Mouse (Mus musculus): Measurements from ENCODE around the gene Gpr61. TPM values are rescaled to one million over a fixed set of nuclear protein-coding genes. Genes with fewer than 3 reads are reported as not detected.

Gene Gpr61
- total and polyA plus RNA-seq, 3 experiments, result 0.27 TPM; not detected in 2

DNA sequence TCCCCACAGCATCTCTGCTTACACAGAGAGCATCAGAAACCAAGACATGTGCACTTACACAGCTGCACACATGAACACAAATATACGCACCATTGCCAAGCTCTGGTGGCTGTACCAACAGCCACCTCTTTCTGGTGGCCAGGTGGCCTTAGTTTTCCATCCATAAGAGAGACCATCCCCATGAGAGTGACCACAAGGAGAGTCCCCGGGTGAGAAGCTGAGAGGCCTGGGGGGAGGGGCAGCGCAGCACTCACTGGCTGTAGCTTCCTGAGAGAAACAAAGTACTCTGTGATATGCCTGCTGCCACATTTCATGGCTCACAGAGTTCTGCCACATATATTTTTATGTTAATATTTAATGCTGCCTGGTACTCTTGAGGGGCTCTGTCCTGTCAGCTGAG lies 14.5 kb upstream of the Gpr61 start:
- dilution Hi-C loops (cut with MboI; ENCODE audit: extremely low pct_ligation_motif_present, extremely low pct_unique_long_range_greater_than_20kb, low sequenced_read_pairs) (no loop called here), in situ Hi-C loops (cut with MboI; ENCODE audit: low pct_ligation_motif_present, low pct_unique_long_range_greater_than_20kb, low sequenced_read_pairs) (loop anchor here (5.0 to 10.0 kb wide), 3 partner anchors 38 to 216 kb away; partner anchors contain the start of genes Psma5 and Psrc1)
- H3K4me2 ChIP-seq (ENCODE audit: insufficient read depth, low read depth, poor library complexity, severe bottlenecking), result peak overlapping the region; percentile 30; the same call in 1 of the 2 replicates
- TF ChIP-seq SIN3A (IDR thresholded peaks at IDR 0.05; ENCODE audit: low read length), result 0 out of 2 replicates have a peak, but pooled peaks have one; percentile 38
- peak; percentile 50 for TF ChIP-seq BHLHE40 (IDR thresholded peaks at IDR 0.05; ENCODE audit: low read depth, low read length)
- peak; percentile 65 for TF ChIP-seq TCF12 (IDR thresholded peaks at IDR 0.05; ENCODE audit: low read depth, low read length)
- TF ChIP-seq EP300 (IDR thresholded peaks at IDR 0.05; ENCODE audit: low read length), result no peak
- TF ChIP-seq CHD2 (IDR thresholded peaks at IDR 0.05; ENCODE audit: low read length), result peak; percentile 62; the same call in 1 of the 2 replicates
- TF ChIP-seq ETS1 (conservative IDR thresholded peaks at IDR 0.05; ENCODE audit: low read depth, low read length), result 0 out of 2 replicates have a peak, but pooled peaks have one; percentile 28
- H3K9me3 ChIP-seq (replicated peaks; ENCODE audit: low read length), result no peaks in the 10 kb centered on the region
- H3K27me3 ChIP-seq (replicated peaks), result peaks cover 11% of the 10 kb centered on the region
- H3K9ac ChIP-seq (ENCODE audit: insufficient read depth, low read depth), result no peak overlapping the region
- DNase-seq (ENCODE audit: extremely low read depth), result no peak
- H3K79me2 ChIP-seq (replicated peaks; ENCODE audit: control insufficient read depth, extremely low read depth, insufficient read depth, poor library complexity, severe bottlenecking), result no peaks in the 10 kb centered on the region
- H3K36me3 ChIP-seq (replicated peaks in 1 of 2; ENCODE audit: control insufficient read depth in 1 of 2, insufficient read depth in 1 of 2, low read length in 1 of 2), result no peaks in the 10 kb centered on the region
- no peak overlapping the region for H3K27ac ChIP-seq (ENCODE audit: insufficient read depth, low read depth)
- H3K4me1 ChIP-seq (ENCODE audit: control insufficient read depth in 1 of 2, insufficient read depth in 2 of 2), result peaks cover 24 to 51% of the 10 kb centered on the region in 2 experiments
- H3K4me3 ChIP-seq (replicated peaks in 1 of 3; ENCODE audit: low read depth in 2 of 3, low read length in 2 of 3, poor library complexity in 1 of 3), result no peak overlapping the region

DNA sequence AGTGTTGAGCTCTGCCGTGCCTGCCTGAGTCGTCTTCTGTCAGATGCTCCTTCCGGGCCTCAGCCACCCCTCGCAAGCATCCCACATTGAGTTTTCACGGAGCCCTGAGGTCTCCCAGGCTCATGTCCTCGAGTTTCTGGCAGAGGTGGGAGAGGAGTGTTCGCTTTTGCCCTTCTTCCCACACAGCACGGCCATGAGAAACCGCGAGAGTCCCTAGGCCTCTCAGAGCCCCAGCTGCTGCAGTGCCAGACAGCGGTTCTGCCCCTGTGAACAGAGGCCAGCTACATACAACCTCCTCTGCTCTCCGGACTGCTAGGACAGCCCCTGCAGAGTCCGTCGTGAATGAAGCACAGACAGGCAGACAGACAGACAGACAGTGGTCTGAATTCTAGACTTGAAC lies 12.8 kb upstream of the Gpr61 start:
- dilution Hi-C loops (cut with MboI; ENCODE audit: extremely low pct_ligation_motif_present, extremely low pct_unique_long_range_greater_than_20kb, low sequenced_read_pairs), result no loop called here
- no peak for DNase-seq (ENCODE audit: extremely low read depth)
- H3K36me3 ChIP-seq (replicated peaks in 1 of 2; ENCODE audit: control insufficient read depth in 1 of 2, insufficient read depth in 1 of 2, low read length in 1 of 2), result no peaks in the 10 kb centered on the region
- no peak overlapping the region for H3K9ac ChIP-seq (ENCODE audit: insufficient read depth, low read depth)
- H3K4me1 ChIP-seq (ENCODE audit: control insufficient read depth in 1 of 2, insufficient read depth in 2 of 2), result peaks cover 24 to 58% of the 10 kb centered on the region in 2 experiments
- H3K79me2 ChIP-seq (replicated peaks; ENCODE audit: control insufficient read depth, extremely low read depth, insufficient read depth, poor library complexity, severe bottlenecking), result no peaks in the 10 kb centered on the region
- H3K27ac ChIP-seq (ENCODE audit: insufficient read depth, low read depth), result no peak overlapping the region
- H3K27me3 ChIP-seq (replicated peaks), result peaks cover 9% of the 10 kb centered on the region
- no peak overlapping the region for H3K4me2 ChIP-seq (ENCODE audit: insufficient read depth, low read depth, poor library complexity, severe bottlenecking)
- in situ Hi-C loops (cut with MboI; ENCODE audit: low pct_ligation_motif_present, low pct_unique_long_range_greater_than_20kb, low sequenced_read_pairs), result loop anchor here (5.0 to 10.0 kb wide), 3 partner anchors 40 to 217 kb away; partner anchors contain the start of genes Psma5 and Psrc1
- no peak overlapping the region for H3K4me3 ChIP-seq (replicated peaks in 1 of 3; ENCODE audit: low read depth in 2 of 3, low read length in 2 of 3, poor library complexity in 1 of 3)
- TF ChIP-seq USF1 (IDR thresholded peaks at IDR 0.05; ENCODE audit: low read depth, low read length), result no peak
- TF ChIP-seq TCF12 (IDR thresholded peaks at IDR 0.05; ENCODE audit: low read depth, low read length), result 0 out of 2 replicates have a peak, but pooled peaks have one; percentile 16
- H3K9me3 ChIP-seq (replicated peaks; ENCODE audit: low read length), result no peaks in the 10 kb centered on the region

DNA sequence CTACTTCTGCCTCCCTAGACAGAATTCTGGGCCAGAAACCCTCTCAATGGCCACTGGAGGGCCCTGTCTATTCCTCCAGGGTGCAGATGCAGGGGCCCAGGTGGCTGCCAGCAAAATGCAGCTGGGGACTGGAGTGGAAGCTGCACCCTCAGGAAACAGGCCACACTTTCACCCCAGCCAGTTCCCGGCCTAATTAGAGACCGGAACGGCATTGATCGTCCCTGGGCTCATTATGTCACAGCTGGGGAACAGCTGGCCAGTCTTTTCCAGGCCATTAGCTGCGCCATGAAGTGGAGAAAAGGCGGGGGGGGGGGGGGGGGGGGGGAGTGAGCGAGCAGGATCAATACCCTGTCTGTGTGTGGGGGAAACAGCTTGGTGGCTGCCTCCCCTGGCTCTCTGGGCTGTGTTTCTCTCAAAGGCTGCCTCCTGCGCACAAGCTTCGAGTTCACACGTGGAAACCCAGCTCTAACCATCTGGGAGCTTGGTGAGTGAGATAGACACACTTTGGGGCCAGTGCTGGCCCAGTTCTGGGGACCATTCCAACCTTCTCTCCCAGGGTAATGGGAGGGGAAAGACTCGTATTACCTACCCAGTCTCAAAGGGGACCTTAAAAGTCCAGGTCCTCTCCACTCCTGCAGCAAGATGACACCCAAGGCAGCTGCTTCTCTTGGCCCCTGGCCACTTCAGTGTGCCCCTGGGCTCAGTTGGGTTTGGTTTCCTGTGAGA lies 12.0 kb upstream of the Gpr61 start:
- H3K4me3 ChIP-seq (replicated peaks in 1 of 3; ENCODE audit: low read depth in 2 of 3, low read length in 2 of 3, poor library complexity in 1 of 3), result peak overlapping the region in 1 of 3 experiments; percentile 19
- in situ Hi-C loops (cut with MboI; ENCODE audit: low pct_ligation_motif_present, low pct_unique_long_range_greater_than_20kb, low sequenced_read_pairs), result loop anchor here (5.0 to 10.0 kb wide), 3 partner anchors 41 to 218 kb away; partner anchors contain the start of genes Psma5 and Psrc1
- H3K27me3 ChIP-seq (replicated peaks), result peaks cover 9% of the 10 kb centered on the region
- peak; percentile 82 for DNase-seq (ENCODE audit: extremely low read depth)
- H3K27ac ChIP-seq (ENCODE audit: insufficient read depth, low read depth), result no peak overlapping the region
- no peaks in the 10 kb centered on the region for H3K79me2 ChIP-seq (replicated peaks; ENCODE audit: control insufficient read depth, extremely low read depth, insufficient read depth, poor library complexity, severe bottlenecking)
- no peak overlapping the region for H3K9ac ChIP-seq (ENCODE audit: insufficient read depth, low read depth)
- no peaks in the 10 kb centered on the region for H3K9me3 ChIP-seq (replicated peaks; ENCODE audit: low read length)
- no peaks in the 10 kb centered on the region for H3K36me3 ChIP-seq (replicated peaks in 1 of 2; ENCODE audit: control insufficient read depth in 1 of 2, insufficient read depth in 1 of 2, low read length in 1 of 2)
- peak overlapping the region; percentile 53 for H3K4me2 ChIP-seq (ENCODE audit: insufficient read depth, low read depth, poor library complexity, severe bottlenecking)
- H3K4me1 ChIP-seq (ENCODE audit: control insufficient read depth in 1 of 2, insufficient read depth in 2 of 2), result peaks cover 24 to 58% of the 10 kb centered on the region in 2 experiments
- dilution Hi-C loops (cut with MboI; ENCODE audit: extremely low pct_ligation_motif_present, extremely low pct_unique_long_range_greater_than_20kb, low sequenced_read_pairs), result no loop called here
- TF ChIP-seq USF1 (IDR thresholded peaks at IDR 0.05; ENCODE audit: low read depth, low read length), result no peak
- no peak for TF ChIP-seq USF2 (conservative IDR thresholded peaks at IDR 0.05; ENCODE audit: low read depth, low read length)
- no peak for TF ChIP-seq NRF1 (IDR thresholded peaks at IDR 0.05; ENCODE audit: low read depth, low read length)
- no peak for TF ChIP-seq KAT2A (IDR thresholded peaks at IDR 0.05; ENCODE audit: insufficient replicate concordance, low read length)
- peak; percentile 49; the same call in 1 of the 2 replicates for TF ChIP-seq MEF2A (IDR thresholded peaks at IDR 0.05; ENCODE audit: borderline replicate concordance, low read depth, low read length)
- TF ChIP-seq ZKSCAN1 (IDR thresholded peaks at IDR 0.05; ENCODE audit: borderline replicate concordance, low read depth, low read length), result no peak
- no peak for TF ChIP-seq ZNF384 (IDR thresholded peaks at IDR 0.05; ENCODE audit: low read depth, low read length)
- peak; percentile 66; the same call in 1 of the 2 replicates for TF ChIP-seq MAZ (IDR thresholded peaks at IDR 0.05; ENCODE audit: low read depth, low read length)
- no peak for TF ChIP-seq ZMIZ1 (IDR thresholded peaks at IDR 0.05; ENCODE audit: low read depth, low read length)
- no peak for TF ChIP-seq NELFE (IDR thresholded peaks at IDR 0.05; ENCODE audit: low read depth, low read length)
- TF ChIP-seq EP300 (IDR thresholded peaks at IDR 0.05; ENCODE audit: low read length), result peak; percentile 39; the same call in 1 of the 2 replicates
- TF ChIP-seq CHD2 (IDR thresholded peaks at IDR 0.05; ENCODE audit: low read length), result no peak
- TF ChIP-seq POLR2A (IDR thresholded peaks at IDR 0.05; ENCODE audit: low read depth, low read length), result no peak
- TF ChIP-seq E2F4 (IDR thresholded peaks at IDR 0.05; ENCODE audit: insufficient replicate concordance, low read depth, low read length), result no peak
- no peak for TF ChIP-seq PAX5 (IDR thresholded peaks at IDR 0.05; ENCODE audit: low read length)
- TF ChIP-seq JUND (conservative IDR thresholded peaks at IDR 0.05; ENCODE audit: low read depth, low read length), result no peak
- TF ChIP-seq ELF1 (IDR thresholded peaks at IDR 0.05; ENCODE audit: low read depth, low read length), result peak; percentile 54
- TF ChIP-seq RCOR1 (conservative IDR thresholded peaks at IDR 0.05; ENCODE audit: low read depth, low read length), result no peak
- peak in 1 of 2 experiments; percentile 74; a peak in 2 of 4 replicates for TF ChIP-seq CTCF (conservative IDR thresholded peaks at IDR 0.05 in 1 of 2, IDR thresholded peaks at IDR 0.05 in 1 of 2; ENCODE audit: low read depth in 2 of 2, low read length in 2 of 2)
- no peak for TF ChIP-seq SIN3A (IDR thresholded peaks at IDR 0.05; ENCODE audit: low read length)

Data from CH12.LX (cell line).